Comparison of ENCODE assay signal across 10 mouse cellular contexts in the genomic region with DNA sequence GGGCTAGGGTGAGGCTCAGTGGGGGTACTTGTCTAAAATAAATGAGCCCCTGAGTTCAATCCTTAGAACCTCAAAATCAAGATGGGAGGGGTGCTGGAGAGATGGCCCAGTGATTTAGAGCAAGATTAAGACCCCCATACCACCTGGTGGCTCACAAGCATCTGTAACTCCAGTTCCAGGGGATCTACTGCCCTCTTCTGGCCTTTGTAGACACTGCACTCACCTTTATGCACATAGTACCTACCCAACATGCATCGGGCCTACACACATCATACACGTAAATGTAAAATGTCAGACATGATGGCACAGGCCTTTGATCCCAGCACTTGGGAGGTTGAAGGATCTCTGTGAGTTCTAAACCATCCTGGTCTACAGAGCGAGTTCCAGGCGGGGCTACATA. TPM values are rescaled to one million over a fixed set of nuclear protein-coding genes. Genes with fewer than 3 reads are reported as not detected.
DNase-seq lines count a peak whose midpoint lies in the region; ATAC-seq and TF ChIP-seq lines count a peak whose summit lies in the region.
"Had no signal": no experiment of that assay in that cellular context is flagged by ENCODE, and none has a peak within 500 bp of the region (broad histone marks: within the 10 kb centered on the region; RNA-seq: fewer than 3 reads in every experiment).

No protein-coding gene starts in this region.

- ATAC-seq in megakaryocyte-erythroid progenitor cell, adult 5-6 weeks (replicated peaks; ENCODE audit: low FRiP score, low TSS enrichment, poor library complexity, severe bottlenecking): 0 out of 2 replicates have a peak, but pooled peaks have one; percentile 48

- no peak for TF ChIP-seq POLR2A in brain, embryonic 14.5 days (IDR thresholded peaks at IDR 0.05; ENCODE audit: borderline replicate concordance, extremely low read depth, insufficient read depth, insufficient read length, poor library complexity, severe bottlenecking)

- intact Hi-C loops in heart, postnatal 36 days (cut with DNase I): loop anchor here (1.0 kb wide), 1 partner anchor 26 kb away; no protein-coding TSS in a partner anchor
- intact Hi-C loops in left cerebral cortex, postnatal 36 days (cut with DNase I): no loop called here

- peak; percentile 50 to 53 for DNase-seq in heart, postnatal 36 days
- DNase-seq in heart, adult 9 months (ENCODE audit: low spot score in 2 of 2): no peak
- DNase-seq in testis, postnatal 10 days (ENCODE audit: low spot score): peak; percentile 65
- DNase-seq in testis, postnatal 14 days (ENCODE audit: low spot score): no peak
- no peak for DNase-seq in brain, embryonic 14.5 days (ENCODE audit: low read depth)
- no peak for DNase-seq in layer of hippocampus, adult 8-10 months (ENCODE audit: low spot score in 2 of 2)
- DNase-seq in left cerebral cortex, postnatal 36 days (ENCODE audit: low spot score in 2 of 2): no peak

- TF ChIP-seq CTCF in brain, embryonic 14.5 days (IDR thresholded peaks at IDR 0.05; ENCODE audit: borderline replicate concordance, extremely low read depth, insufficient read depth, insufficient read length): peak; percentile 27; the same call in 1 of the 2 replicates

RNA-seq across cellular contexts. Expression of gene Bcam, which starts 11.8 kb away (rescaled TPM):
- 100 to 1,000 TPM; 210 to 232 TPM for total RNA-seq in heart, postnatal 36 days (2021)
- 13.8 and 19.5 TPM in 2 replicates for polyA plus RNA-seq in brain, embryonic 14.5 days (2012; rRNA removed)
- 5.3 TPM in 1 of 2 replicates, not detected in the other for total RNA-seq in megakaryocyte-erythroid progenitor cell, adult 5-6 weeks (2014; fragmentation: Nextera tagmentation)
- 0.08 TPM in 1 of 2 replicates, not detected in the other for total RNA-seq in megakaryocyte-erythroid progenitor cell, adult 5-6 weeks (2017)
- total RNA-seq in layer of hippocampus, adult 8-10 months (2022): 10 to 100 TPM; 11.0 to 15.2 (median 13.2) TPM
- 10 to 100 TPM; 12.2 to 13.1 TPM for total RNA-seq in left cerebral cortex, postnatal 36 days (2021)
- polyA plus RNA-seq: erythroblast, embryonic 14.5 days had no signal

RNA-seq across cellular contexts. Expression of gene Cblc, which starts 14.0 kb away (rescaled TPM):
- under 1 TPM; 0.75 to 0.81 TPM for total RNA-seq in heart, postnatal 36 days (2021)
- polyA plus RNA-seq in brain, embryonic 14.5 days (2012; rRNA removed): 0.33 and 0.58 TPM in 2 replicates
- total RNA-seq in megakaryocyte-erythroid progenitor cell, adult 5-6 weeks (2014; fragmentation: Nextera tagmentation): not detected in 2 replicates
- total RNA-seq in megakaryocyte-erythroid progenitor cell, adult 5-6 weeks (2017): not detected in 2 replicates
- not detected for total RNA-seq in layer of hippocampus, adult 8-10 months (2022)
- total RNA-seq in left cerebral cortex, postnatal 36 days (2021): not detected
- total RNA-seq: heart, postnatal 14 days had no signal
- polyA plus RNA-seq: erythroblast, embryonic 14.5 days had no signal

RNA-seq across cellular contexts. Expression of gene Nectin2, which starts 32.4 kb away (rescaled TPM):
- total RNA-seq in heart, postnatal 36 days (2021): 10 to 100 TPM; 33.2 to 41.7 TPM
- 39.7 and 45.2 TPM in 2 replicates for polyA plus RNA-seq in brain, embryonic 14.5 days (2012; rRNA removed)
- total RNA-seq in megakaryocyte-erythroid progenitor cell, adult 5-6 weeks (2014; fragmentation: Nextera tagmentation): 2.2 and 6.0 TPM in 2 replicates
- 3.9 and 12.3 TPM in 2 replicates for total RNA-seq in megakaryocyte-erythroid progenitor cell, adult 5-6 weeks (2017)
- 1 to 10 TPM; 5.7 to 8.2 (median 7.0) TPM for total RNA-seq in layer of hippocampus, adult 8-10 months (2022)
- 1 to 10 TPM; 7.2 to 9.3 TPM for total RNA-seq in left cerebral cortex, postnatal 36 days (2021)

RNA-seq across cellular contexts. Expression of gene Bcl3, which starts 39.9 kb away (rescaled TPM):
- 1 to 10 TPM; 3.5 TPM for total RNA-seq in heart, postnatal 36 days (2021)
- 0.47 and 0.92 TPM in 2 replicates for polyA plus RNA-seq in brain, embryonic 14.5 days (2012; rRNA removed)
- total RNA-seq in megakaryocyte-erythroid progenitor cell, adult 5-6 weeks (2014; fragmentation: Nextera tagmentation): 3.3 TPM in 1 of 2 replicates, not detected in the other
- 0.34 TPM in 1 of 2 replicates, not detected in the other for total RNA-seq in megakaryocyte-erythroid progenitor cell, adult 5-6 weeks (2017)
- total RNA-seq in layer of hippocampus, adult 8-10 months (2022): 10 to 100 TPM in 1 of 4 experiments, 1 to 10 TPM in 1, under 1 TPM in 2; 0.75 to 11.9 (median 2.3) TPM
- under 1 TPM; 0.27 to 0.32 TPM for total RNA-seq in left cerebral cortex, postnatal 36 days (2021)

Comparison
In these comparisons a context has a peak if more than half of its experiments do, and no peak if none do; other contexts are left out.
1. DNase-seq: peak in heart, postnatal 36 days (2 of 2) and testis, postnatal 10 days (single experiment); none in heart, adult 9 months (0 of 2), testis, postnatal 14 days (single experiment), brain, embryonic 14.5 days (single experiment), layer of hippocampus, adult 8-10 months (0 of 2) and left cerebral cortex, postnatal 36 days (0 of 2).
2. RNA of gene Bcam, which starts 11.8 kb away (total RNA-seq): 210 to 232 TPM in heart, postnatal 36 days; 11.0 to 15.2 TPM in layer of hippocampus, adult 8-10 months, 12.2 to 13.1 TPM in left cerebral cortex, postnatal 36 days and 0.08 to 5.3 TPM in megakaryocyte-erythroid progenitor cell, adult 5-6 weeks; every median in the first group is over 10 times any median in the second.